Mouse (Mus musculus): ENCODE data around the gene Klf1. TPM values are rescaled to one million over a fixed set of nuclear protein-coding genes. Genes with fewer than 3 reads are reported as not detected.

Gene Klf1
- total and polyA plus RNA-seq, 2 experiments from 2014 or later = 0.56 TPM; not detected in 1

DNA sequence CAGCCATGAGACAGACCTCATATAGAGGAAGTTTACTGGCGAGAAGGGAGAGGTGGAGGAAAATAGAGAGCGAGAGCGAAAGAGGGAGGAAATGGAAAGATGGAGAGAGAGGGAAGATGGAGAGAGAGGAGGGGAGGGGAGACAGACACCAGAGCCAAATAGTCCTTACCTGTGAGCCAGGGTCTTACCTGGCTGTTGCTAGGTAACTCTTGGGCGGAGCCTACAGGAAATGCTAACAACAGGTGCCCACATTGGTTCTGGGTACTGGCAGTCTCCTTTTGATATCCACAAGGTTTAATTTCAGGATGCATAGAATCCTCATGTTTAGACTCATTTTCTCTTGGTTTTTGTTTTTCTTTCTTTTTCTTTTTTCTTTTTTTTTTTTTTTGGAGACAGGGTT, 28.7 kb upstream of the Klf1 start:
- DNase-seq (ENCODE audit: low spot score) = no peak
- no peak for TF ChIP-seq EP300 (IDR thresholded peaks at IDR 0.05; ENCODE audit: low read depth)
- no peak for TF ChIP-seq CTCF (IDR thresholded peaks at IDR 0.05; ENCODE audit: low read depth)
- H3K9ac ChIP-seq (replicated peaks; ENCODE audit: low read depth, low read length) = no peak overlapping the region
- peaks cover 13% of the 10 kb centered on the region for H3K36me3 ChIP-seq (replicated peaks; ENCODE audit: control insufficient read depth, insufficient read depth, low read length)
- no peak overlapping the region for H3K4me3 ChIP-seq (ENCODE audit: low read depth, low read length)
- peaks cover 7% of the 10 kb centered on the region for H3K4me1 ChIP-seq (ENCODE audit: control insufficient read depth, insufficient read depth)
- no peaks in the 10 kb centered on the region for H3K9me3 ChIP-seq (replicated peaks; ENCODE audit: control insufficient read depth, low read length)
- peak overlapping the region; percentile 77 for H3K4me2 ChIP-seq (ENCODE audit: low read depth, low read length)
- WGBS = 78% methylated on average over 4 of the region's 4 CpGs
- H3K27me3 ChIP-seq (ENCODE audit: control insufficient read depth, insufficient read depth, low read length) = no peaks in the 10 kb centered on the region
- H3K27ac ChIP-seq (ENCODE audit: low read depth) = no peak overlapping the region
- no peak for ATAC-seq (ENCODE audit: insufficient read depth, low read depth)

DNA sequence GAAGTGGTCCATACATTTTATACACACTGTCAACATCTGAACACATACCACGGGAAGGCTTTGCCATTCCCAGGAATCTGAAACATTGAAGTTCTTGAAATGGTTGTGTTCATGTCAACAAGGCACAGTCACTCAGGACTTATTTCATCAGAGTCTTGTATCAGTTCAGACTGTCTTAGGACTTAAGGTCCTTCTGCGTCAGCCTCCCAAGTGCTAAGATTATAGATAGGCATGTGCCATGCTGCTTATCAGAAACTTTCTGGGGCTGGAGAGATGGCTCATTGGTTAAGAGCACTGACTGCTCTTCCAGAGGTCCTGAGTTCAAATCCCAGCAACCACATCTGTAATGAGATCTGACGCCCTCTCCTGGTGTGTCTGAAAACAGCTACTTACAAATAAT, 27.4 kb upstream of the Klf1 start:
- Histone ChIP-seq H3K4me1 (ENCODE audit: control insufficient read depth, insufficient read depth) (peaks cover 7% of the 10 kb centered on the region), H3K4me2 (ENCODE audit: low read depth, low read length) (no peak overlapping the region), H3K9me3 (replicated peaks; ENCODE audit: control insufficient read depth, low read length) (no peaks in the 10 kb centered on the region), H3K27me3 (ENCODE audit: control insufficient read depth, insufficient read depth, low read length) (no peaks in the 10 kb centered on the region), H3K36me3 (replicated peaks; ENCODE audit: control insufficient read depth, insufficient read depth, low read length) (no peaks in the 10 kb centered on the region; the same call in 1 of the 2 replicates), H3K9ac (replicated peaks; ENCODE audit: low read depth, low read length) (no peak overlapping the region), H3K4me3 (ENCODE audit: low read depth, low read length) (no peak overlapping the region), H3K27ac (ENCODE audit: low read depth) (no peak overlapping the region)
- WGBS = 77% methylated on average over 3 of the region's 3 CpGs
- ATAC-seq (ENCODE audit: insufficient read depth, low read depth) = no peak
- DNase-seq (ENCODE audit: low spot score) = no peak
- no peak for TF ChIP-seq EP300 (IDR thresholded peaks at IDR 0.05; ENCODE audit: low read depth)
- no peak for TF ChIP-seq CTCF (IDR thresholded peaks at IDR 0.05; ENCODE audit: low read depth)

DNA sequence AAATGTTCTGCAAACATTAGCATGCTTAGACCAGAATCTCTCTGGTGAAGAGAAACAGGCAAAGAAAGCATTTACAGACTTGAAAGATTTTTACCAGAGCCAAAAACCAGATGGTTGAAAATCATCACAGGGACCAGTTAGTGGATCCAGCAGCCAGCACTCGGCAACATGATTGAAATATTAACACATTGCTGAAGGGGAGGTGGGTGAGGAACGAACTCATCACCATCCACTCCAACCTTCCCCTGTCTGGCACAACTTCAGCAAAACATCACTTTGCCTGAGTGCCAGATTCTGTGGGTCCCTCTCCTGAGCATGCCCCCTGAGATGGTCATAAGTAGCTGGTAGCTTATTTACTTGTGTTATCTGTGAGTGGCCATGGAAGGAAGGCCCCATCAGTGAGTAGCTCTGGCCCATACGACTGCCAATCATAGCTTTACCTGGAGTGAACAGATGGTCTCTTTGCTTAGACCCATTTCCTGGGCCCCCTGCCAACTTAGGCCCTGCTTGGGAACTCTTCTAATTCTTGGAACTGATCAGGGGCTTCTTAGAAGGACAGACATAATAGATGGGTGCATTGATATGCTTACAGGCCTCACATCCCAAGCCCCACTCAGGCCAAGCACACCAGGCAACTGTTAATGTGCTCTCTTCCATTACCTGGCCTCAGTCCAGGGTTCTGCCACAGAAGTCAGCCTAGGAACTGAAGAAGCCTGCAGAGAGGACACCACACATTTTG, 24.3 kb upstream of the Klf1 start:
- no peak overlapping the region for H3K27ac ChIP-seq (ENCODE audit: low read depth)
- ATAC-seq (ENCODE audit: insufficient read depth, low read depth) (no peak), DNase-seq (ENCODE audit: low spot score) (no peak)
- no peak for TF ChIP-seq EP300 (IDR thresholded peaks at IDR 0.05; ENCODE audit: low read depth)
- no peak for TF ChIP-seq CTCF (IDR thresholded peaks at IDR 0.05; ENCODE audit: low read depth)
- H3K27me3 ChIP-seq (ENCODE audit: control insufficient read depth, insufficient read depth, low read length) = no peaks in the 10 kb centered on the region
- H3K9me3 ChIP-seq (replicated peaks; ENCODE audit: control insufficient read depth, low read length) = no peaks in the 10 kb centered on the region
- H3K4me2 ChIP-seq (ENCODE audit: low read depth, low read length) = no peak overlapping the region
- H3K4me1 ChIP-seq (ENCODE audit: control insufficient read depth, insufficient read depth) = peaks cover 3% of the 10 kb centered on the region
- no peaks in the 10 kb centered on the region for H3K36me3 ChIP-seq (replicated peaks; ENCODE audit: control insufficient read depth, insufficient read depth, low read length)
- no peak overlapping the region for H3K4me3 ChIP-seq (ENCODE audit: low read depth, low read length)
- H3K9ac ChIP-seq (replicated peaks; ENCODE audit: low read depth, low read length) = no peak overlapping the region
- 79% methylated on average over 3 of the region's 3 CpGs for WGBS

DNA sequence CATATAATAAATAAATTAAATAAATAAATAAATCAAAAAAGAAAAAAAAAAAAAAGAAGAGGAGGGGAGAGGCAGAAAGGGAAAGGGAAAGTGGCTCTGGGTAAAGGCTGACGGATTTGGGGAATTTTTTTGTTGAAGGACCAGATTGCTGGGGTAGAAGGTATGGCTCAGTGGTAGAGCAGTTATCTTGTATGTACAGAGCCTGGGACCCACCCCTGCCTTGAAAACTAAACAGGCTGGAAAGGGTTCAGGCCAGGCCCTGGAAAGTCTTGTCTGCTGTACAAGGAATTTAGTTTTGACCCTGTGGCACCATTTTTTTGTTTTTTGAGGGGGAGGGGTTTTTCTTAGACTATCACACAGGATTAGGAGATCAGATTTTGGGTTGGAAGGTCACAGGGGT, 22.8 kb upstream of the Klf1 start:
- Histone ChIP-seq H3K9ac (replicated peaks; ENCODE audit: low read depth, low read length) (no peak overlapping the region), H3K27me3 (ENCODE audit: control insufficient read depth, insufficient read depth, low read length) (no peaks in the 10 kb centered on the region), H3K4me1 (ENCODE audit: control insufficient read depth, insufficient read depth) (no peaks in the 10 kb centered on the region), H3K36me3 (replicated peaks; ENCODE audit: control insufficient read depth, insufficient read depth, low read length) (no peaks in the 10 kb centered on the region), H3K4me2 (ENCODE audit: low read depth, low read length) (no peak overlapping the region), H3K4me3 (ENCODE audit: low read depth, low read length) (no peak overlapping the region), H3K9me3 (replicated peaks; ENCODE audit: control insufficient read depth, low read length) (no peaks in the 10 kb centered on the region), H3K27ac (ENCODE audit: low read depth) (no peak overlapping the region)
- DNase-seq (ENCODE audit: low spot score) (no peak), ATAC-seq (ENCODE audit: insufficient read depth, low read depth) (no peak)
- TF ChIP-seq EP300 (IDR thresholded peaks at IDR 0.05; ENCODE audit: low read depth) (no peak), CTCF (IDR thresholded peaks at IDR 0.05; ENCODE audit: low read depth) (no peak)
- WGBS = 83% methylated on average over 1 of the region's 1 CpGs

DNA sequence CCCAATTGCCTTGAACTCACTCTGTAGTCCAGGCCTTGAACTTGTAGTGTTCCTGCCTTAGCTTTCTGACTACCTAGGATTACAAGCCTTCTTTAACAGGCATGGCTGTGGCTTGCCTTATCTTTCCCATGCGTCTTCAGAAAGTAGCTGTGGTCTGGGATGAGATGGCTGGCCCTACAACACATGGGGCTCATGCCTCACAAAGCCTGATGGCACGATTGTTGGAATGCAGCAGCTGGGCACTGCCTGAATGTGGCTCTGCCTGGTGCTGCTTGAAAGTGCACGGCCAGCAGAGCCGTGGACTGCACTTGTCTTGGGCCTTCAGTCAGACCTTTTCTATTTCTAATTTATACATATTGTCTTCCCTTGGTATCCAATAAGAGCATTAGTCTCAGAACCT, 17.0 kb upstream of the Klf1 start:
- H3K27ac ChIP-seq (ENCODE audit: low read depth) = no peak overlapping the region
- no peak for DNase-seq (ENCODE audit: low spot score)
- TF ChIP-seq EP300 (IDR thresholded peaks at IDR 0.05; ENCODE audit: low read depth) = no peak
- no peak for TF ChIP-seq CTCF (IDR thresholded peaks at IDR 0.05; ENCODE audit: low read depth)
- WGBS = 75% methylated on average over 4 of the region's 4 CpGs
- H3K9ac ChIP-seq (replicated peaks; ENCODE audit: low read depth, low read length) = no peak overlapping the region
- no peaks in the 10 kb centered on the region for H3K9me3 ChIP-seq (replicated peaks; ENCODE audit: control insufficient read depth, low read length)
- H3K4me1 ChIP-seq (ENCODE audit: control insufficient read depth, insufficient read depth) = no peaks in the 10 kb centered on the region
- H3K27me3 ChIP-seq (ENCODE audit: control insufficient read depth, insufficient read depth, low read length) = no peaks in the 10 kb centered on the region
- H3K4me2 ChIP-seq (ENCODE audit: low read depth, low read length) = no peak overlapping the region
- no peak overlapping the region for H3K4me3 ChIP-seq (ENCODE audit: low read depth, low read length)
- H3K36me3 ChIP-seq (replicated peaks; ENCODE audit: control insufficient read depth, insufficient read depth, low read length) = peaks cover 38% of the 10 kb centered on the region
- ATAC-seq (ENCODE audit: insufficient read depth, low read depth) = no peak

DNA sequence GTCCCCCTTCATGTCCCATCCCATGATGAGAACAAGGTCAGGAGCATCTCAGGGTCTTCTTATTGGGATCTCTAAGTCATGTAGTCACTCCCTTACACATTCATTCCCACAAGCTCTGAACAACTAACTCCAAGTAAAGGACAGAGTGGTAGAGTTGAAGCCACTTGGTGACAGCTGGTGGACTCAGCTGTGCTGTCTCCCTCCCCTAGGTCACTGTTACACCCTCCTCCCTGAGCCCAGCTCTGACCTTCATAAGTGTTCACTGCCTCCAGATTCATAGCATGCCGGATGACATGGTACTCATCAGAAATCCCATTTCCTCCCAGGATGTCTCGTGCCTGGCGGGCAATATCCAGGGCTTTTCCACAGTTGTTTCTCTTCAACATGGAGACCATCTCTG, 13.4 kb upstream of the Klf1 start:
- Histone ChIP-seq H3K9me3 (replicated peaks; ENCODE audit: control insufficient read depth, low read length) (no peaks in the 10 kb centered on the region), H3K9ac (replicated peaks; ENCODE audit: low read depth, low read length) (no peak overlapping the region), H3K27me3 (ENCODE audit: control insufficient read depth, insufficient read depth, low read length) (no peaks in the 10 kb centered on the region), H3K4me3 (ENCODE audit: low read depth, low read length) (no peak overlapping the region), H3K4me2 (ENCODE audit: low read depth, low read length) (no peak overlapping the region), H3K4me1 (ENCODE audit: control insufficient read depth, insufficient read depth) (peaks cover 6% of the 10 kb centered on the region), H3K27ac (ENCODE audit: low read depth) (no peak overlapping the region), H3K36me3 (replicated peaks; ENCODE audit: control insufficient read depth, insufficient read depth, low read length) (peaks cover 39% of the 10 kb centered on the region)
- ATAC-seq (ENCODE audit: insufficient read depth, low read depth) (no peak), DNase-seq (ENCODE audit: low spot score) (no peak)
- no peak for TF ChIP-seq EP300 (IDR thresholded peaks at IDR 0.05; ENCODE audit: low read depth)
- no peak for TF ChIP-seq CTCF (IDR thresholded peaks at IDR 0.05; ENCODE audit: low read depth)
- WGBS = 90% methylated on average over 3 of the region's 3 CpGs
